Mouse (Mus musculus): ENCODE results near the gene Ripor2. TPM values are rescaled to one million over a fixed set of nuclear protein-coding genes. Genes with fewer than 3 reads are reported as not detected.

Gene Ripor2
- polyA plus RNA-seq, 1 experiment, result not detected

GRCm38 (mm10) chr13:24619711-24620110, 37.7 kb downstream of the Ripor2 start:
- H3K27ac ChIP-seq (ENCODE audit: insufficient read depth, low read depth, low read length), result no peak overlapping the region
- no peak overlapping the region for H3K4me3 ChIP-seq (ENCODE audit: insufficient read depth, low read depth, low read length)
- no peak for TF ChIP-seq CTCF (IDR thresholded peaks at IDR 0.05; ENCODE audit: insufficient read depth, low read depth, low read length)
- TF ChIP-seq POLR2A (IDR thresholded peaks at IDR 0.05; ENCODE audit: insufficient read depth, low read depth, low read length), result no peak
- WGBS, result 86% methylated on average over 1 of the region's 1 CpGs
- H3K4me1 ChIP-seq (ENCODE audit: control insufficient read depth, insufficient read depth, low read length), result peaks cover 8% of the 10 kb centered on the region

GRCm38 (mm10) chr13:24620439-24620838, 38.5 kb downstream of the Ripor2 start:
- peaks cover 8% of the 10 kb centered on the region for H3K4me1 ChIP-seq (ENCODE audit: control insufficient read depth, insufficient read depth, low read length)
- no peak for TF ChIP-seq CTCF (IDR thresholded peaks at IDR 0.05; ENCODE audit: insufficient read depth, low read depth, low read length)
- no peak for TF ChIP-seq POLR2A (IDR thresholded peaks at IDR 0.05; ENCODE audit: insufficient read depth, low read depth, low read length)
- no peak overlapping the region for H3K4me3 ChIP-seq (ENCODE audit: insufficient read depth, low read depth, low read length)
- 0 out of 2 replicates have a peak overlapping the region, but pooled peaks have one; percentile 22 for H3K27ac ChIP-seq (ENCODE audit: insufficient read depth, low read depth, low read length)
- 38% methylated on average over 6 of the region's 6 CpGs for WGBS

GRCm38 (mm10) chr13:24623631-24624030, 41.6 kb downstream of the Ripor2 start:
- Histone ChIP-seq H3K4me1 (ENCODE audit: control insufficient read depth, insufficient read depth, low read length) (peaks cover 6% of the 10 kb centered on the region), H3K4me3 (ENCODE audit: insufficient read depth, low read depth, low read length) (no peak overlapping the region), H3K27ac (ENCODE audit: insufficient read depth, low read depth, low read length) (no peak overlapping the region)
- WGBS, result 77% methylated on average over 4 of the region's 4 CpGs
- TF ChIP-seq POLR2A (IDR thresholded peaks at IDR 0.05; ENCODE audit: insufficient read depth, low read depth, low read length), result no peak
- no peak for TF ChIP-seq CTCF (IDR thresholded peaks at IDR 0.05; ENCODE audit: insufficient read depth, low read depth, low read length)

DNA sequence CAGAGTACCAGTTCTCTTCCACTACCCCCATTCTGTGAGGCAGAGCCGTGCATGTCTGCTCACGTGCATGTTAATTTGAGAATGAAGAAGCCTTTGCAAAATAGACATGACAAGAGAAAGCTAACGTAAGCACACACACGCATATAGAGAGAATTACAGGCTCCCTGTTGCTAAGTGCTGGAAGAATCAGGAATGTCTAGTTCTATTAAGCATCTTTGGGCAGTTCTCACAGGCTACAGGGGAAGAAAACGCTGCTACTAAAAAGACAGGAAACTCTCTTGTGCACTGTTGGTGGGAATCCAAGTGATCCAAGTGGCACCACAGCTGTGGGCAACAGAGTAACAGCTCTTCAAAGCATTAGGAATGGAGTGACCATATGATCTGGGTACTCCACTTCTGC, 43.1 kb downstream of the Ripor2 start:
- TF ChIP-seq CTCF (IDR thresholded peaks at IDR 0.05; ENCODE audit: insufficient read depth, low read depth, low read length), result no peak
- TF ChIP-seq POLR2A (IDR thresholded peaks at IDR 0.05; ENCODE audit: insufficient read depth, low read depth, low read length), result no peak
- Histone ChIP-seq H3K4me3 (ENCODE audit: insufficient read depth, low read depth, low read length) (no peak overlapping the region), H3K4me1 (ENCODE audit: control insufficient read depth, insufficient read depth, low read length) (peaks cover 6% of the 10 kb centered on the region), H3K27ac (ENCODE audit: insufficient read depth, low read depth, low read length) (no peak overlapping the region)
- WGBS, result 25% methylated on average over 5 of the region's 5 CpGs

DNA sequence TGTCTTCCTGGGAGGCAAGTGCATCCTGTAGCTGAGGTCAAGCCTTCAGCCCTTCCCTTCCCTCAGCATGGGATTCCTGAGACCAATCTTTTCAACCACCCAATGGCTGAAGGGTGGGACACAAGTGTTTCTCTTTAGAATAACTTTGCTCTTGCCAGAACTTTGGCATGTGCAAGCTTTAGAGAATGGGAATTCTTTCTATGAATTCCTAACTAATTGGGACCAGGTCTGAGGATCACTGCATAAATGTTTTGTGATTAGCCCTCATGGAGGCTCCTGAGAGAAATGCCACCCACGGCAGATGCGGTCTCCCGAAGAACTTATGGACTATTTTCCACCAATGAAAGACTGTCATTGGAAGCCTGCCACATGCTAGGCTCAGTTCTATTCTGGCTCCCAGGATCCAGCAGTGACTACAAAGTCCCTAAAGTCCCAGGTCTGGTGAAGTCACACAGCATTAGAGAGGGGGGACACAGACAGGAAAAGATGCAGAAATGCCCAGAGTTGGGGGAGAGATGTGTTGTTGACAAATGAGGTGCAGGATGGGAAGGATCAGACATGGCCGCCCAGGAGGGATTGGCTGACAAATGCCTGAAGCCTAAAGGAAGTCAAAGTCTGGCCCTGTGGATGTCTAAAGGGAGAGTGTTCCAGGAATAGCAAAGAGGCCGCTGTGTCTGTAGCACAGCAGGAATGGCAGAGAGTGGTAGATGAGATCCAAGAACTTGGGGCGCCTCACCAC, 44.9 kb downstream of the Ripor2 start:
- TF ChIP-seq CTCF (IDR thresholded peaks at IDR 0.05; ENCODE audit: insufficient read depth, low read depth, low read length) (no peak), POLR2A (IDR thresholded peaks at IDR 0.05; ENCODE audit: insufficient read depth, low read depth, low read length) (no peak)
- WGBS, result 79% methylated on average over 6 of the region's 6 CpGs
- no peak overlapping the region for H3K27ac ChIP-seq (ENCODE audit: insufficient read depth, low read depth, low read length)
- no peak overlapping the region for H3K4me3 ChIP-seq (ENCODE audit: insufficient read depth, low read depth, low read length)
- peaks cover 3% of the 10 kb centered on the region for H3K4me1 ChIP-seq (ENCODE audit: control insufficient read depth, insufficient read depth, low read length)

DNA sequence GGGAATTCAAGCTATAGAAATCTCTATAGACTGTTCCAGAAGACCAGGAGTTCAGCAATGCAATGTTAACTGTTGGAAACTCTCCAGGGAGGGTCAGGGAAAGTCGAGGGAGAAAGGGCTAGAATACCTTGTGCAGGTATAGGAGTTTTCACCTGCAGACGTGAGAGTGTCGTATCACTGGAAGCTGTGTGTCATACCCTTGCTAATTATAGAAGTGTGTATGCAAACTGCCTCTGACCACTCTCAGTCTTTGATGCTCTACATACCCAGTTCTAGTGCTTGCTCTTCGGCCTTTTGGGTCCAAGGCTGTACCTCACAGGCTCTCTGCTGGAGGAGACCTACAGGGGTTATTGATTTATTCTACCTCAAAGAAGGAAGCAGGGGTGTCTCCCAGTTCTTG, 46.2 kb downstream of the Ripor2 start:
- Histone ChIP-seq H3K4me1 (ENCODE audit: control insufficient read depth, insufficient read depth, low read length) (peaks cover 3% of the 10 kb centered on the region), H3K4me3 (ENCODE audit: insufficient read depth, low read depth, low read length) (no peak overlapping the region), H3K27ac (ENCODE audit: insufficient read depth, low read depth, low read length) (no peak overlapping the region)
- TF ChIP-seq POLR2A (IDR thresholded peaks at IDR 0.05; ENCODE audit: insufficient read depth, low read depth, low read length) (no peak), CTCF (IDR thresholded peaks at IDR 0.05; ENCODE audit: insufficient read depth, low read depth, low read length) (no peak)
- 87% methylated on average over 4 of the region's 4 CpGs for WGBS

DNA sequence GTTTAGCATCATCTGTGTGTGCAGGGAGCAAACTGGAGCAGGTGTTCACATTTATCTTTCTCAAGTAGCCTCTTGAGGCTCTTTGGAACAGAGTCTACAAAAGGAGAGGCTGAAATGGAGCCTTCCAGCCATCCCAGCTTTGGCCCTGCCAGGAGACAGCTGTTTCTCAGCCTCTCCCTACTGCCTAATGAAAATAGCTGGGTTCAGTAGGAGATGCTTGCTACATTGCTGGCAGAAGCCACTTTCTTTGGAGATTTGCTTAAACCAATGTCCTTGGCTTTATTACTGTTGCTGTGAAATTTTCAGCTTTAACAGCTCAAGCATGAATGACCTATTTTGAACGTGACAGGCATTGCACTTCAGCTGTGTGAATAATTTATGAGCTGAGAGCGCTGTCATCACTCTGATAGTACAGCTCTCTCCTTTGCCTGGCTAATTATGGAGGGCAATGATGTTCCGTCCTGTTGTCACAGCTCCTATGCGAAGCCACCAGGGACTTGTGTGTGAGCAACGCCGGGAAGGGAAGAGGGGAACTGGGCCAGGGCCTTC, 47.2 kb downstream of the Ripor2 start:
- 37% methylated on average over 6 of the region's 6 CpGs for WGBS
- Histone ChIP-seq H3K4me3 (ENCODE audit: insufficient read depth, low read depth, low read length) (no peak overlapping the region), H3K27ac (ENCODE audit: insufficient read depth, low read depth, low read length) (no peak overlapping the region)

GRCm38 (mm10) chr13:24630364-24630763, 48.4 kb downstream of the Ripor2 start:
- TF ChIP-seq CTCF (IDR thresholded peaks at IDR 0.05; ENCODE audit: insufficient read depth, low read depth, low read length) (no peak), POLR2A (IDR thresholded peaks at IDR 0.05; ENCODE audit: insufficient read depth, low read depth, low read length) (no peak)
- no peak overlapping the region for H3K4me3 ChIP-seq (ENCODE audit: insufficient read depth, low read depth, low read length)
- H3K27ac ChIP-seq (ENCODE audit: insufficient read depth, low read depth, low read length), result no peak overlapping the region
- H3K4me1 ChIP-seq (ENCODE audit: control insufficient read depth, insufficient read depth, low read length), result peaks cover 2% of the 10 kb centered on the region; the same call in 1 of the 2 replicates
- whole genome bisulfite sequencing, result 87% methylated on average over 4 of the region's 4 CpGs

More for the DNA sequence above, 47.2 kb downstream of the Ripor2 start:
- peaks cover 2% of the 10 kb centered on the region for H3K4me1 ChIP-seq (ENCODE audit: control insufficient read depth, insufficient read depth, low read length)
- TF ChIP-seq POLR2A (IDR thresholded peaks at IDR 0.05; ENCODE audit: insufficient read depth, low read depth, low read length), result no peak
- TF ChIP-seq CTCF (IDR thresholded peaks at IDR 0.05; ENCODE audit: insufficient read depth, low read depth, low read length), result no peak

- 78% methylated on average over 4 of the region's 4 CpGs for WGBS
- H3K4me3 ChIP-seq (ENCODE audit: insufficient read depth, low read depth, low read length), result no peak overlapping the region
- TF ChIP-seq CTCF (IDR thresholded peaks at IDR 0.05; ENCODE audit: insufficient read depth, low read depth, low read length) (no peak), POLR2A (IDR thresholded peaks at IDR 0.05; ENCODE audit: insufficient read depth, low read depth, low read length) (no peak)
These were observed 51.1 kb downstream of the Ripor2 start for GRCm38 (mm10) chr13:24632988-24633577.

More at GRCm38 (mm10) chr13:24632988-24633577, 51.1 kb downstream of the Ripor2 start:
- Histone ChIP-seq H3K4me1 (ENCODE audit: control insufficient read depth, insufficient read depth, low read length) (peaks cover 6% of the 10 kb centered on the region), H3K27ac (ENCODE audit: insufficient read depth, low read depth, low read length) (no peak overlapping the region)
